Mouse (Mus musculus): ENCODE results near the gene Ccr1l1.

DNA sequence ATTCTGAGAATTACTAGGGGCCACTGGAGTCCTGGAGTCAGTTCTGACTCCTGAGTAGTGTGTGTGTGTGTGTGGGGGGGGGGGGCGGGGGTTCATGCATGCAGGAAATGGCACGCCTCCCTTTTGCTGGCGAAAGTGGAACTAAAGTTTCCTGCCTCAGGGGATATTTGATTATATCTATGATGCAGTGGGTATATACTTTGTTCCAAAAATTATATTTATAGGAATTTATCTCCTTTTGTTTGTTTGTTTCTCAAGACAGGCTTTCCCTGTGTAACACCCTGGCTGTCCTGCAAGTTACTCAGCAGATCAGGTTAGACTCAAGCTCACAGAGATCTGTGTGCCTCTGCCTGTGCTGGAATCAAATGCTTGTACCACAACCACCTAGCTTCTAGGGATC is 11.5 kb upstream of the Ccr1l1 start:
- TF ChIP-seq CTCF (IDR thresholded peaks at IDR 0.05; ENCODE audit: borderline replicate concordance, insufficient read depth, low read length) (no peak), POLR2A (IDR thresholded peaks at IDR 0.05; ENCODE audit: low read depth, low read length) (no peak)
